Mouse (Mus musculus) erythroid progenitor cell, adult 5-6 weeks (primary cell): ENCODE data around the gene Upp2. TPM values are rescaled to one million over a fixed set of nuclear protein-coding genes. Genes with fewer than 3 reads are reported as not detected.

Source experiments
- ATAC-seq: replicated peaks from 2 replicates; pipeline ENCODE4 v1.8.0; 2016; ENCODE audit warnings: moderate number of reproducible peaks, mild to moderate bottlenecking, moderate TSS enrichment, inconsistent platforms; ENCODE audit not compliant: poor library complexity, low FRiP score, severe bottlenecking
- total RNA-seq, 2 experiments: library from RNA; stranded (forward) in 1 of 2; stranded (reverse) in 1 of 2; fragments of 150-400 nt in 1 of 2; fragments of 186-747, 209-891 nt in 1 of 2; gene quantifications; 2 replicates each; pipeline versions ENCODE4 v1.2.3 to v1.2.4; 2015 to 2017; ENCODE audit warnings: low replicate concordance in 2 of 2

The Upp2 gene
- total RNA-seq, 2 experiments from 2014 or later: not detected

DNA sequence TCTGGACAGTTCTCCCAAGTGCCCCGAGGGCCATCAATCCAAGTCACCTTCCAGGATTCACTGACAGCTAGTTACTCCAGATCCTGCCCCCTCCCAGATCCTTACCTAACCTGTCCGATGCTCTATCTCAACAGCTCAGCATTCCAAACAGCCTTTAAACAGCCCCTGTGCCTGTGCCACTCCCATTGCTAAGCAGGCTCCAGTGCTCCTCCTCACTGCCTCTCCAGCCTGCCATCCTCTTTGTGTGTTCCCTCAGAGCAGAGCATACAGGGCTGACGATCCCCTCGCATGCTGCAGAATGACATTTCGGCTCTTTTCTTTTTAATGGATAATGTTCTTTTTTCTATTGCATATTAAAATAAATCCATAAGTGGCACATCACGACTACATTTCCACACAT lies 17.1 kb upstream of the Upp2 start:
- ATAC-seq: no peak

GRCm38 (mm10) chr2:58550488-58550887 lies 16.6 kb upstream of the Upp2 start:
- no peak for ATAC-seq

GRCm38 (mm10) chr2:58551866-58552265 lies 15.2 kb upstream of the Upp2 start:
- no peak for ATAC-seq

GRCm38 (mm10) chr2:58552296-58552695 lies 14.8 kb upstream of the Upp2 start:
- no peak for ATAC-seq

DNA sequence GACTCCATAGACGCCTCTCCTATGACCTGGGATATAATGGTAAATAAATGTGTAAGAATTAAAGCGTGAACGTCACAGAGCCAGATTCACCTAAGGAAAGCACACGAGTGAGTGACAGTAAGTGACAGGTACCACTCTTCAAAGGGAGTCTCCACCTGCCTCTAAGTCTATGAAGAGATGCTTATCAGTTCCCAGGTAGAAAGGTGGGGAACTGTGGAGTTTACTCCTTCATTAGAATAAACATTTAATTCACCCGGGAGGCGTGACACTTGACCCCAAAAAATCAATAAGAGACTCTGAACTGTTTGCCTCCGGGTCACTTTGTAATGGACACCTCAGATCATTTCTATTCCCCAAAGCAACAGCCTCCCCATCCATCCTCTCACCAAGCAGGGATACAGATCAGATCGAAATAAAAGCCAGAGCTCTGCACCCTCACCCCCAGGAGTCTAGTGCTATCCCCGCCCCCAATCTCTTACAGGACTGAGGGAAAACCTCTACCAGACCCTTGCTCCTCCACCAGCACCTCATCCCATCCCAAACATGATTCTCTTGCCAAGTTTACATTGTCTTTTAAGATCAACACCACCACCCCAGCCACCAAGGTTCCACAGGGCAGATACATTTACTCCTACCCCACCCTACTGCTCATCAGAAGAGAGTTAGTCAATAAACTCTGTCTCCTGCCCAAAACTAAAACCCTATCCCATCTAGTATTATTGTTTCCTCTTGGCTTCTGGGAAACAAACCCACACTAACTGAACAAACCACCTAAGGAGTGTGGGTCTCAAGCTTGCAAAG lies 9.9 kb upstream of the Upp2 start:
- ATAC-seq: no peak

GRCm38 (mm10) chr2:58562137-58562536 lies 5.0 kb upstream of the Upp2 start:
- no peak for ATAC-seq

- no peak for ATAC-seq
These were observed 1.8 kb upstream of the Upp2 start for GRCm38 (mm10) chr2:58565267-58565666.

- ATAC-seq: no peak
These were observed 1.1 kb upstream of the Upp2 start for GRCm38 (mm10) chr2:58566049-58566409.

GRCm38 (mm10) chr2:58566410-58567065 lies 560 bp upstream of the Upp2 start:
- no peak for ATAC-seq

DNA sequence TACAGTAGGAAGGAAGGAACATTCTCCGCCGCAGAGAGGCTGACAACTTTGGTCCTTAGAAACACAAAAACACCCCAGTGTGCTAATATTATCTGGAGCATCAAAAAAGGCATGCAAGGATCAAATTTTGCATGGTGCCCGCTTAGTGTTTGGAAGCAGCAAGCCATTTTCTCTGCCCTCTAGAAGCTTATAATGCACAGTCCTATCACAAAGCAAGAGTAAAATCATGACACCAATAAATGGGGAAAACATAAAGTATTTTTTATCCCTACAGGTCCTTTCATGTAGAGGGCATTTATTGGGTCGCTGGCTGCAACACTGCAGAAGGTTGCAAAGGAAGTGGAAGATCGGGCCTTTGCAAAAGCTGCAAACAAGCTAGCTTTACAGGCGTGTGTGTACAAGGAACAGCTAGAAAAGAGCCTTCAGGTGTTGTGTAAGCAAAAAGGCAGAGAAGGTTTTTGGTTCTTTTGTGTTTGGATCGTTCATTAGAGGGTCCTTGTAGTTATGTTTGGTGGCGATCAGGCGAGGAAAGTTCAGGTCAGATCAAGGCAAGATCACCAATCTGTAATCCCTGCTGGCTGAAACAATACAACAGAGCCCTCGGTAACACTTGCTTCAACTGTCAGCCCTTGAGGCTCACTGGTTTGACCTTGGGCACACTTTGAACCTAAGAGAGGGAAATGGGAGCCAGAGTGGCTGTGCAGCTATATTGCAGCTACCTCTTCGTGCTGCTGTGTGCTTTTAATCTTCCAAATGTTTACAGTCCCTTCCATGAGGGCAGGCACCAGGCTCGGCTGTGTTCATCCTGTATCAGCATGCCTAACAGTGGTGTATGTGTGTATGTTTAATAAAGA lies 995 bp downstream of the Upp2 start:
- ATAC-seq: no peak

DNA sequence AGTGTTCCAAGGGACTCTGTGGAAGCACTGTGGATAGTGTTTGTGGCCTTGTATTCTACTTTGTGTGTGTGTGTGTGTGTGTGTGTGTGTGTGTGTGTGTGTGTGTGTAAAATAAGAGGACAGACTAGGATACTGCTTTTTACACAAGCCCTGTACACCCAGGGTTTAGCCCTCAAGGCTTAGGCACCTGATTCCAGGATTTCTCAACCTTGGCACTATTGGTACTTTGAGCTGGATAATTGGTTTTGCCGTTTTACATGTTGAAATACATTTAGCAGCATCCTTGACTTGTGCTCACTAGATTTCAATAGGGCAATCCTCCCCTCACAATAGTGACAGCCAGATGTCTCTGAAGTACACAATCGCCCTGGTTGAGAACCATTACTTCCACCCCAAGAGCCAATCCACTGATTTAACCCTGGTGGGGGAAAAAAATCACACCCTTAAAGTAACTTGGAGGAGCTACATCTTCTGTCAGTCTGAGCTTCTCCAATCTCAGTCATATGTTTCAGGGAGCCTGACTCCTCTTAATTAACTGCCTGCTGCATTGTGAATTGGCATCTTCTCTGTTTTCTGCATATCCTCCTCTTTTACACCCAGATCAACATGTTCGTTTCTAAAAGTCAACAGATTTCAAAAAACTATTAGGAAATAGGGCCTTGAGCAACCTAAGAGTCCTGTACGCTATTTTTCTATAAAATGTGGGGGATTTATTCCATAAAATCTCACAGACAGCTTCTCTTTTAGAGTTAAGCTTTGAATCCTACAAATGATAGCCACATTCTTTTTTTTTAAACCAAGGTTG lies 1.9 kb downstream of the Upp2 start:
- ATAC-seq: no peak

DNA sequence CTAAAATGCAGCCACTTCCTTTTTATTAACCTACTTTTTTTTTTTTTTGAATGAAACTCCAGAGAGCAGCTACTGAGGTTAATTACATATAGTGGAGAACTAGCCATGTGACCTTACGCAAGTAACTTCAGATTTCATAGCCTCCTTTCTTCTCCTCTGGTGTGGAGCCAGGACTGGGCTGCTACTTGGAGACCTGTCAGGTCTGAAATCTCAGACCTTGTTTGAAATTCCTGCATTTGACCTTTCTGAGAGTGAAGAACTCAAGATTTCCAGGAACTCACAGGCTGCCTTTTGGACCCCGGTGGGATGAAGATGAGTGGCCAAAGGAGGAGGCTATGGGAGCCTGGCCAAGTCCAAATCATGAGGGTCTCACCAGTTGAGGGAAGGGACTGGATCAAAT lies 7.1 kb downstream of the Upp2 start:
- ATAC-seq: no peak

GRCm38 (mm10) chr2:58586311-58586710 lies 19.2 kb downstream of the Upp2 start:
- no peak for ATAC-seq

GRCm38 (mm10) chr2:58589637-58590036 lies 22.5 kb downstream of the Upp2 start:
- no peak for ATAC-seq

GRCm38 (mm10) chr2:58590055-58590454 lies 23.0 kb downstream of the Upp2 start:
- no peak for ATAC-seq

GRCm38 (mm10) chr2:58595350-58595749 lies 28.3 kb downstream of the Upp2 start:
- no peak for ATAC-seq

DNA sequence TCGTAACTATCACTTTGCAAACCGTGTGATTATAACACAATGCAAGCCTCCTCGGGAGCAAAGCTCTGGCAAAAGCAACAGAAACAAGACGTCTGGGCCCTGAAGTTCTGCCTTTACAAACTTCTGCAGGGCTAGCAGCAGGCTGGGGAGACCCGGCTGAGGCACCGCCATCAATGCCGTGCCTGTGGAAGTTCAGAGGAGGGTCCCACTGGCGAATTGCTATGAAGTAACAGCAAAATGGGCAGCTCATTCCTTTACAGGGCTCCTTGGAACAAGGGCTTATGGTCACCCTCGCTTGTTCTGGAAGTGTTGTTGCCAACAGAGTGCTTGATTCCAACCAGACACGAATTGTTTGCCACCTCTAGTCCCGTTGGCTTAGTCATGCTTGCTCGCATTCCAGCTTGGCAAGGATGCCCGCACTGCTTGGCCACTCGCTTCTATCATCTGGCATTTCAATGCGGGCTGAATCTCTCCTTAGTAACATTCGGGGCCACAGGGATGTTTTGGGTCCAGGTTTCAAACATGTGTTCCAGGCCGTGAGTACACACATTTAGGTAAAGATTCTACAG lies 29.8 kb downstream of the Upp2 start:
- ATAC-seq: no peak

- no peak for ATAC-seq
These were observed 30.5 kb downstream of the Upp2 start for GRCm38 (mm10) chr2:58597556-58597955.

DNA sequence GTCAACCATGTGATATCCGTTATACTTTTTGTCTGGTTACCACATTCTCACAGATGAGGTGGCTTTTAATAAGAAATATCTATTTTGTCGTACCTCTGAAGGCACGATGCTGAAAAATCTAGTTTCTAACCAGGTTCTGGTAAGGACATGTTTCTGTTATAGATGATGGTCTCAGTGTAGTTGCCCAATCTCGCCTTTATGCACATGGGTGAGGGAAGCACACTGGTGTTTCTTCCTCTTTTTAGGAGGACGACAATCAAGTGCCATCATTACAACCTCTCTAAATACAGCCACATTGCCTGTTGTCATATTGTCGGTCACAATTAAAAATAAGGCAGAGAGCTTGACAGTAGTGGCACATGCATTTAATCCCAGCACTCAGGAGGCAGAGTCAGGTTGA lies 32.5 kb downstream of the Upp2 start:
- ATAC-seq: no peak

- no peak for ATAC-seq
These were observed 34.3 kb downstream of the Upp2 start for GRCm38 (mm10) chr2:58601382-58601781.
